Comparison of ENCODE assay signal across 8 mouse cellular contexts in the genomic region with DNA sequence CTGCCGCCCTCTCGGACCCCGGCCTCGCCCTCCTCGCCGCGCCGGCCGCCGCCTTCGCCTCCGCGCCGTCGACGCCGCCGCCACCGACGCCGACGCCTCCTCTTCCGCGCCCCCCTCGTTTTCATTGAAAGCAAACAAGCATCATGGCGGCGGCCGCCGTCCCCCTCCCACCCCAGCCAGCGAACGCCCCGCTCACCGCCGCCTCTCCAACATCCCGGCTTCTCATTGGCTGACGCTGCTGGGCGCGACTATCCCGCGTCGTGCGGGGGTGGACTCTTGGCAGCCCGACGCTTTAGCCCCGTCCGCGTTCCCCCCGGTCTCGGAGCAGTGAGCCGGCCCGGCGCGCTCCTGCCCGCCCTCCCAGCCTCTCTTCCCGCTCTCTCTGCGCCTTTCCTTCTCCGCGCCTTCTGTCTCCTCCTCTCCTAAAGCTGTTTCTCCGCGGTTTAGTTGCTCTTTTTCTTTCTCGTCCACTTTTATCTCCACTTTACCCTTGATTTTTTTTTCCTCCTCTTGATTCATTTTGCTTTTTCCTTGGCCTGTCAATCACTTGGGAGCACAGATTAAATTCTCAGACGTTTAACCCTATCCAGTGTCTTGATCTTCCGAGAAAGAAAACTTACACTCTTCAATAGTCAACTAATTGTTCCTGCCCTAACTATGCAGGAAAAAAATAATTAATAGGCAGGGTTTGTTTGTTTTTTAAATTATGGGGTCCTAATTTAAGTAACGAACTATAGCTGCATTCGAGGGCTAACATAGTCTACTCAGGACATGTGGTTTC. TPM values are rescaled to one million over a fixed set of nuclear protein-coding genes. Genes with fewer than 3 reads are reported as not detected.
A peak's percentile ranks its signal among the peaks of the same experiment; 100 is the strongest.
DNase-seq lines count a peak whose midpoint lies in the region; ATAC-seq lines count a peak whose summit lies in the region.

A gene (minus strand): TSS at position 169 of the 781 bp plus-strand sequence.

- peaks cover 44% of the 10 kb centered on the region for H3K4me1 ChIP-seq in hindbrain, embryonic 15.5 days (replicated peaks)

- no peaks in the 10 kb centered on the region for H3K9me3 ChIP-seq in hindbrain, embryonic 15.5 days

- H3K4me2 ChIP-seq in hindbrain, embryonic 15.5 days: peak within 1 kb of the TSS; percentile 71

- peak; percentile 98 for DNase-seq in T-cell, adult 2 months (ENCODE audit: low spot score)
- DNase-seq in cerebellum, postnatal 36 days: peak; percentile 98 to 99
- DNase-seq in frontal cortex, postnatal 36 days (ENCODE audit: low spot score in 2 of 2): peak; percentile 97 to 98
- peak; percentile 95 for DNase-seq in left cerebral cortex, adult 11 months (ENCODE audit: low spot score)
- peak; percentile 99 for DNase-seq in lung, postnatal 4 days
- DNase-seq in retina, postnatal 7 days (ENCODE audit: low read depth, low spot score): peak; percentile 99
- peak; percentile 96 for DNase-seq in urinary bladder, adult 2 months (ENCODE audit: low spot score)

- no peaks in the 10 kb centered on the region for H3K27me3 ChIP-seq in hindbrain, embryonic 15.5 days

- peak; percentile 98 for ATAC-seq in hindbrain, embryonic 15.5 days (ENCODE audit: low FRiP score, low read depth)

- no peaks in the 10 kb centered on the region for H3K36me3 ChIP-seq in hindbrain, embryonic 15.5 days

- H3K4me3 ChIP-seq in hindbrain, embryonic 15.5 days: peak within 1 kb of the TSS; percentile 98

- H3K9ac ChIP-seq in hindbrain, embryonic 15.5 days: peak within 1 kb of the TSS; percentile 99

- under 1% methylated on average over 59 of the region's 65 CpGs for WGBS in hindbrain, embryonic 15.5 days

- H3K27ac ChIP-seq in hindbrain, embryonic 15.5 days (replicated peaks): peak within 1 kb of the TSS; percentile 98

RNA-seq across cellular contexts. Expression of the gene that starts here (rescaled TPM):
- polyA plus RNA-seq in hindbrain, embryonic 15.5 days (2015; fragmentation: Nextera tagmentation; extraction: Ambion mirVana): 42.6 and 46.3 TPM in 2 replicates
- polyA plus RNA-seq in urinary bladder, adult 2 months (2012; rRNA removed): 27.7 and 29.9 TPM in 2 replicates

Comparison
In these comparisons a context has a peak if more than half of its experiments do, and no peak if none do; other contexts are left out.
1. Peak in every context shown above with its lines: DNase-seq, ATAC-seq, H3K4me3 ChIP-seq and H3K27ac ChIP-seq.